Mouse (Mus musculus) liver, embryonic 15.5 days (tissue): ENCODE data around the gene Shc4. TPM values are rescaled to one million over a fixed set of nuclear protein-coding genes. Genes with fewer than 3 reads are reported as not detected.

Experiments
- ATAC-seq: fragments of 200-750 bp; cut with Nextera tagmentation; 2 replicates; pipeline ENCODE4 v1.8.0; 2017; ENCODE audit warnings: moderate number of reproducible peaks, mild to moderate bottlenecking, moderate library complexity; ENCODE audit not compliant: insufficient read depth
- H3K27ac ChIP-seq: fragments of 300-500 bp; sonication (generic); replicated peaks from 2 replicates; pipeline ENCODE4 v1.5.1; 2015; ENCODE audit warnings: mild to moderate bottlenecking, inconsistent platforms
- H3K27me3 ChIP-seq: fragments of 300-500 bp; sonication (generic); 2 replicates; pipeline ENCODE4 v1.6.1; 2015; ENCODE audit warnings: mild to moderate bottlenecking, inconsistent platforms
- H3K36me3 ChIP-seq: fragments of 300-500 bp; sonication (generic); replicated peaks from 2 replicates; pipeline ENCODE4 v1.6.1; 2015; ENCODE audit warnings: moderate library complexity, mild to moderate bottlenecking, inconsistent platforms
- H3K4me1 ChIP-seq: fragments of 300-500 bp; sonication (generic); replicated peaks from 2 replicates; pipeline ENCODE4 v1.6.1; 2015; ENCODE audit warnings: inconsistent platforms
- H3K4me2 ChIP-seq: fragments of 300-500 bp; sonication (generic); 2 replicates; pipeline ENCODE4 v1.6.1; 2015; ENCODE audit warnings: moderate library complexity, mild to moderate bottlenecking, inconsistent platforms
- H3K4me3 ChIP-seq: fragments of 300-500 bp; sonication (generic); replicated peaks from 2 replicates; pipeline ENCODE4 v1.5.1; 2015; ENCODE audit warnings: mild to moderate bottlenecking, inconsistent platforms
- H3K9ac ChIP-seq: fragments of 300-500 bp; sonication (generic); 2 replicates; pipeline ENCODE4 v1.6.1; 2015; ENCODE audit warnings: moderate library complexity, mild to moderate bottlenecking, inconsistent platforms
- H3K9me3 ChIP-seq: fragments of 300-500 bp; sonication (generic); replicated peaks from 2 replicates; pipeline ENCODE4 v1.6.1; 2016; ENCODE audit warnings: inconsistent platforms
- WGBS: fragments of 180-500 bp; shearing (Covaris S2); methylation state at CpG from one replicate; pipeline ENCODE4 v1.1.7; 2015; ENCODE audit warnings: mixed read lengths; ENCODE audit not compliant: insufficient replicate concordance; 5-methylcytosine and 5-hydroxymethylcytosine counted together
- polyA plus RNA-seq: library from polyadenylated mRNA; unstranded; fragments of >200 nt; fragmentation: Nextera tagmentation; extraction: Ambion mirVana; gene quantifications from 2 replicates; pipeline ENCODE4 v1.2.1, GENCODE M21; 2015

The Shc4 gene
- polyA plus RNA-seq, 1 experiment from 2014 or later = 0.83 TPM

GRCm38 (mm10) chr2:125723408-125724085 lies 401 bp downstream of the Shc4 start:
- Histone ChIP-seq H3K27me3 (peaks cover 86% of the 10 kb centered on the region), H3K9ac (no peak overlapping the region)
- WGBS = 2% methylated on average over 34 of the region's 34 CpGs

GRCm38 (mm10) chr2:125723086-125723407 lies 901 bp downstream of the Shc4 start:
- Histone ChIP-seq H3K27me3 (peaks cover 83% of the 10 kb centered on the region), H3K4me1 (peaks cover 16% of the 10 kb centered on the region), H3K4me2 (peak overlapping the region; percentile 70), H3K27ac (no peak overlapping the region), H3K9ac (no peak overlapping the region), H3K36me3 (no peaks in the 10 kb centered on the region), H3K4me3 (peak overlapping the region; percentile 42), H3K9me3 (no peaks in the 10 kb centered on the region)
- no peak for ATAC-seq
- WGBS = 3% methylated on average over 18 of the region's 18 CpGs

More at GRCm38 (mm10) chr2:125723408-125724085, 401 bp downstream of the Shc4 start:
- peaks cover 16% of the 10 kb centered on the region for H3K4me1 ChIP-seq
- no peak overlapping the region for H3K27ac ChIP-seq
- ATAC-seq = 0 out of 2 replicates have a peak, but pooled peaks have one; percentile 7
- no peaks in the 10 kb centered on the region for H3K9me3 ChIP-seq
- peak overlapping the region; percentile 70 for H3K4me2 ChIP-seq
- H3K4me3 ChIP-seq = peak overlapping the region; percentile 42
- H3K36me3 ChIP-seq = no peaks in the 10 kb centered on the region

- Histone ChIP-seq H3K36me3 (no peaks in the 10 kb centered on the region), H3K4me3 (no peak overlapping the region), H3K4me2 (no peak overlapping the region), H3K27ac (no peak overlapping the region), H3K9ac (no peak overlapping the region), H3K9me3 (no peaks in the 10 kb centered on the region), H3K27me3 (peaks cover 24% of the 10 kb centered on the region), H3K4me1 (no peaks in the 10 kb centered on the region)
- 61% methylated on average over 8 of the region's 8 CpGs for WGBS
- no peak for ATAC-seq
Measured at GRCm38 (mm10) chr2:125716599-125716998, 7.3 kb downstream of the Shc4 start.

GRCm38 (mm10) chr2:125706510-125706921 lies 17.4 kb downstream of the Shc4 start:
- 67% methylated on average over 5 of the region's 5 CpGs for WGBS
- Histone ChIP-seq H3K9ac (no peak overlapping the region), H3K27me3 (no peaks in the 10 kb centered on the region), H3K4me1 (no peaks in the 10 kb centered on the region), H3K4me3 (no peak overlapping the region), H3K9me3 (no peaks in the 10 kb centered on the region), H3K36me3 (no peaks in the 10 kb centered on the region), H3K27ac (no peak overlapping the region), H3K4me2 (no peak overlapping the region)
- no peak for ATAC-seq

- Histone ChIP-seq H3K27me3 (no peaks in the 10 kb centered on the region), H3K9ac (no peak overlapping the region), H3K36me3 (no peaks in the 10 kb centered on the region), H3K4me2 (no peak overlapping the region), H3K9me3 (no peaks in the 10 kb centered on the region), H3K4me3 (no peak overlapping the region), H3K4me1 (no peaks in the 10 kb centered on the region), H3K27ac (no peak overlapping the region)
- ATAC-seq = no peak
- 65% methylated on average over 12 of the region's 12 CpGs for WGBS
Measured at GRCm38 (mm10) chr2:125704907-125705631, 18.9 kb downstream of the Shc4 start.

- no peak overlapping the region for H3K4me3 ChIP-seq
- H3K36me3 ChIP-seq = no peaks in the 10 kb centered on the region
- H3K27me3 ChIP-seq = no peaks in the 10 kb centered on the region
- no peak overlapping the region for H3K27ac ChIP-seq
- WGBS = 58% methylated on average over 2 of the region's 2 CpGs
- no peaks in the 10 kb centered on the region for H3K9me3 ChIP-seq
- H3K4me2 ChIP-seq = no peak overlapping the region
- H3K4me1 ChIP-seq = no peaks in the 10 kb centered on the region
- no peak overlapping the region for H3K9ac ChIP-seq
- no peak for ATAC-seq
Measured at GRCm38 (mm10) chr2:125702851-125703250, 21.1 kb downstream of the Shc4 start.

- Histone ChIP-seq H3K4me1 (no peaks in the 10 kb centered on the region), H3K27me3 (no peaks in the 10 kb centered on the region), H3K4me3 (no peak overlapping the region), H3K9me3 (no peaks in the 10 kb centered on the region), H3K36me3 (no peaks in the 10 kb centered on the region), H3K27ac (no peak overlapping the region), H3K9ac (no peak overlapping the region), H3K4me2 (no peak overlapping the region)
- WGBS = 60% methylated on average over 2 of the region's 2 CpGs
- no peak for ATAC-seq
Measured at GRCm38 (mm10) chr2:125701606-125702005, 22.3 kb downstream of the Shc4 start.

GRCm38 (mm10) chr2:125696219-125696618 lies 27.7 kb downstream of the Shc4 start:
- ATAC-seq = no peak
- no peaks in the 10 kb centered on the region for H3K9me3 ChIP-seq
- H3K4me2 ChIP-seq = no peak overlapping the region
- peaks cover 10% of the 10 kb centered on the region for H3K27me3 ChIP-seq
- no peak overlapping the region for H3K27ac ChIP-seq
- WGBS = 57% methylated on average over 2 of the region's 2 CpGs
- H3K4me3 ChIP-seq = no peak overlapping the region
- no peaks in the 10 kb centered on the region for H3K4me1 ChIP-seq
- H3K36me3 ChIP-seq = no peaks in the 10 kb centered on the region
- H3K9ac ChIP-seq = no peak overlapping the region

GRCm38 (mm10) chr2:125694798-125695197 lies 29.1 kb downstream of the Shc4 start:
- H3K27ac ChIP-seq = no peak overlapping the region
- H3K4me2 ChIP-seq = no peak overlapping the region
- 57% methylated on average over 2 of the region's 2 CpGs for WGBS
- H3K9ac ChIP-seq = no peak overlapping the region
- no peak for ATAC-seq
- no peaks in the 10 kb centered on the region for H3K36me3 ChIP-seq
- peaks cover 13% of the 10 kb centered on the region for H3K27me3 ChIP-seq
- H3K9me3 ChIP-seq = no peaks in the 10 kb centered on the region
- no peaks in the 10 kb centered on the region for H3K4me1 ChIP-seq
- no peak overlapping the region for H3K4me3 ChIP-seq

- H3K4me1 ChIP-seq = no peaks in the 10 kb centered on the region
- no peaks in the 10 kb centered on the region for H3K36me3 ChIP-seq
- ATAC-seq = no peak
- H3K27ac ChIP-seq = no peak overlapping the region
- no peak overlapping the region for H3K9ac ChIP-seq
- H3K4me2 ChIP-seq = no peak overlapping the region
- no peaks in the 10 kb centered on the region for H3K9me3 ChIP-seq
- H3K27me3 ChIP-seq = peaks cover 13% of the 10 kb centered on the region
- WGBS = 39% methylated on average over 2 of the region's 2 CpGs
- no peak overlapping the region for H3K4me3 ChIP-seq
Measured at GRCm38 (mm10) chr2:125692010-125692409, 31.9 kb downstream of the Shc4 start.

GRCm38 (mm10) chr2:125685441-125686150 lies 38.4 kb downstream of the Shc4 start:
- no peak for ATAC-seq
- Histone ChIP-seq H3K27me3 (no peaks in the 10 kb centered on the region), H3K27ac (no peak overlapping the region), H3K4me2 (no peak overlapping the region), H3K9me3 (no peaks in the 10 kb centered on the region), H3K4me1 (peaks cover 11% of the 10 kb centered on the region; the same call in 1 of the 2 replicates), H3K4me3 (no peak overlapping the region), H3K9ac (no peak overlapping the region), H3K36me3 (no peaks in the 10 kb centered on the region)
- WGBS = 65% methylated on average over 9 of the region's 9 CpGs
